Mouse (Mus musculus): Measurements from ENCODE around the gene Nfxl1.

The Nfxl1 gene

GRCm38 (mm10) chr5:72501763-72502162, 57.7 kb downstream of the Nfxl1 start:
- no peak for DNase-seq (ENCODE audit: low spot score)

GRCm38 (mm10) chr5:72498271-72498670, 61.2 kb downstream of the Nfxl1 start:
- DNase-seq (ENCODE audit: low spot score), result no peak

GRCm38 (mm10) chr5:72496756-72497155, 62.7 kb downstream of the Nfxl1 start:
- DNase-seq (ENCODE audit: low spot score), result no peak

- no peak for DNase-seq (ENCODE audit: low spot score)
Measured at GRCm38 (mm10) chr5:72493906-72494305, 65.6 kb downstream of the Nfxl1 start.

GRCm38 (mm10) chr5:72491232-72491631, 68.3 kb downstream of the Nfxl1 start:
- no peak for DNase-seq (ENCODE audit: low spot score)

- no peak for DNase-seq (ENCODE audit: low spot score)
Measured at GRCm38 (mm10) chr5:72480456-72480855, 79.0 kb downstream of the Nfxl1 start.

GRCm38 (mm10) chr5:72472317-72473009, 87.0 kb downstream of the Nfxl1 start:
- DNase-seq (ENCODE audit: low spot score), result no peak

- no peak for DNase-seq (ENCODE audit: low spot score)
Measured at GRCm38 (mm10) chr5:72471746-72472145, 87.7 kb downstream of the Nfxl1 start.

- DNase-seq (ENCODE audit: low spot score), result no peak
Measured at GRCm38 (mm10) chr5:72464932-72465331, 94.6 kb downstream of the Nfxl1 start.
